Comparison of ENCODE assay signal across 38 mouse cellular contexts in genomic region chr1:169897916-169898315, GRCm38 (mm10). TPM values are rescaled to one million over a fixed set of nuclear protein-coding genes. Genes with fewer than 3 reads are reported as not detected.
"Had no signal": no experiment of that assay in that cellular context is flagged by ENCODE, and none has a peak within 500 bp of the region (broad histone marks: within the 10 kb centered on the region; RNA-seq: fewer than 3 reads in every experiment).

No protein-coding gene starts in this region.

- H3K9ac ChIP-seq: limb, embryonic 12.5 days; limb, embryonic 13.5 days; limb, embryonic 15.5 days; liver, embryonic 12.5 days; liver, embryonic 13.5 days; liver, embryonic 14.5 days; liver, embryonic 15.5 days; liver, postnatal 0 days; lung, embryonic 14.5 days; lung, embryonic 15.5 days; midbrain, embryonic 12.5 days; midbrain, embryonic 13.5 days; midbrain, embryonic 15.5 days; neural tube, embryonic 12.5 days had no signal

- H3K27me3 ChIP-seq: limb, embryonic 12.5 days; limb, embryonic 13.5 days; limb, embryonic 15.5 days; liver, embryonic 12.5 days; liver, embryonic 13.5 days; liver, embryonic 15.5 days; lung, embryonic 15.5 days; megakaryocyte, embryonic 14.5 days; midbrain, embryonic 12.5 days; midbrain, embryonic 13.5 days; midbrain, embryonic 15.5 days; neural tube, embryonic 12.5 days had no signal

- H3K27ac ChIP-seq: limb, embryonic 10.5 days; limb, embryonic 12.5 days; limb, embryonic 13.5 days; limb, embryonic 15.5 days; liver, embryonic 12.5 days; liver, embryonic 13.5 days; liver, embryonic 14.5 days; liver, embryonic 15.5 days; lung, embryonic 15.5 days; macrophage; midbrain, embryonic 10.5 days; midbrain, embryonic 12.5 days; midbrain, embryonic 13.5 days; midbrain, embryonic 15.5 days; neural tube, embryonic 12.5 days had no signal

- H3K4me3 ChIP-seq: limb, embryonic 10.5 days; limb, embryonic 12.5 days; limb, embryonic 13.5 days; limb, embryonic 15.5 days; liver, embryonic 12.5 days; liver, embryonic 13.5 days; liver, embryonic 15.5 days; lung, embryonic 15.5 days; megakaryocyte, embryonic 14.5 days; midbrain, embryonic 10.5 days; midbrain, embryonic 12.5 days; midbrain, embryonic 13.5 days; midbrain, embryonic 15.5 days; myocyte; neural tube, embryonic 12.5 days had no signal

- ATAC-seq: liver, embryonic 12.5 days; liver, postnatal 0 days; lung, postnatal 0 days; midbrain, embryonic 13.5 days; midbrain, embryonic 15.5 days; midbrain, embryonic 16.5 days had no signal

- H3K4me2 ChIP-seq: limb, embryonic 12.5 days; limb, embryonic 13.5 days; limb, embryonic 15.5 days; liver, embryonic 11.5 days; liver, embryonic 12.5 days; liver, embryonic 13.5 days; liver, embryonic 15.5 days; lung, embryonic 14.5 days; lung, embryonic 15.5 days; midbrain, embryonic 11.5 days; midbrain, embryonic 12.5 days; midbrain, embryonic 13.5 days; midbrain, embryonic 15.5 days; neural tube, embryonic 12.5 days had no signal

- H3K36me3 ChIP-seq: limb, embryonic 10.5 days; limb, embryonic 12.5 days; limb, embryonic 13.5 days; limb, embryonic 15.5 days; liver, embryonic 12.5 days; liver, embryonic 13.5 days; liver, embryonic 15.5 days; lung, embryonic 15.5 days; midbrain, embryonic 10.5 days; midbrain, embryonic 12.5 days; midbrain, embryonic 13.5 days; midbrain, embryonic 15.5 days; neural tube, embryonic 12.5 days had no signal

- H3K4me1 ChIP-seq: limb, embryonic 10.5 days; limb, embryonic 12.5 days; limb, embryonic 13.5 days; limb, embryonic 15.5 days; liver, embryonic 12.5 days; liver, embryonic 13.5 days; liver, embryonic 15.5 days; lung, embryonic 15.5 days; megakaryocyte, embryonic 14.5 days; midbrain, embryonic 10.5 days; midbrain, embryonic 12.5 days; midbrain, embryonic 13.5 days; midbrain, embryonic 15.5 days; neural tube, embryonic 12.5 days had no signal

- DNase-seq: left cerebral cortex, postnatal 4 days; liver; liver, embryonic 13.5 days; liver, postnatal 0 days; lung, adult 18-20 months; lung, adult 2 months; lung, embryonic 14.5 days; lung, postnatal 10 days; lung, postnatal 14 days; lung, postnatal 36 days; lung, postnatal 4 days had no signal

- H3K9me3 ChIP-seq: limb, embryonic 10.5 days; limb, embryonic 12.5 days; limb, embryonic 13.5 days; limb, embryonic 15.5 days; liver, embryonic 12.5 days; liver, embryonic 13.5 days; liver, embryonic 15.5 days; lung, embryonic 15.5 days; megakaryocyte, embryonic 14.5 days; midbrain, embryonic 10.5 days; midbrain, embryonic 12.5 days; midbrain, embryonic 13.5 days; midbrain, embryonic 15.5 days; neural tube, embryonic 12.5 days had no signal

RNA-seq across cellular contexts. Expression of gene Ccdc190, which starts 30.5 kb away (rescaled TPM):
- total RNA-seq: liver, adult 2 months; megakaryocyte progenitor cell, adult 5-6 weeks; megakaryocyte, adult 5-6 weeks; megakaryocyte-erythroid progenitor cell, adult 5-6 weeks; monocyte, adult 5-6 weeks had no signal
- polyA plus RNA-seq: limb, embryonic 10.5 days; limb, embryonic 11.5 days; limb, embryonic 12.5 days; liver, adult 2 months; liver, embryonic 11.5 days; liver, embryonic 12.5 days; liver, embryonic 13.5 days; liver, embryonic 14.5 days; liver, embryonic 15.5 days; liver, embryonic 16.5 days; liver, postnatal 0 days; lung, embryonic 15.5 days; lung, postnatal 0 days; macrophage; myocyte had no signal
